Mouse (Mus musculus) liver, adult 2 months (tissue): ENCODE results near the gene Hebp2.

Experiments
- CTCF ChIP-seq: fragments of 200-500 bp; IDR thresholded peaks from 2 replicates; pipeline ENCODE4 v1.5.1; 2011; ENCODE audit warnings: low read depth, low read length, control low read depth
- POLR2A ChIP-seq: fragments of 200-500 bp; IDR thresholded peaks from 2 replicates; pipeline ENCODE4 v1.6.1; 2011; ENCODE audit warnings: low read length, control low read depth; ENCODE audit not compliant: insufficient read depth; ENCODE audit errors: extremely low read depth

GRCm38 (mm10) chr10:18505690-18506089 lies 40.2 kb downstream of the Hebp2 start:
- TF ChIP-seq CTCF: no peak
- TF ChIP-seq POLR2A: no peak
